Mouse (Mus musculus) heart, adult 11 months (tissue): ENCODE results near the gene Mrpl12.

ENCODE experiments used
- DNase-seq: peaks from one replicate; pipeline ENCODE4 v3.0.0; 2022

Gene Mrpl12

GRCm38 (mm10) chr11:120483448-120483934 lies 922 bp upstream of the Mrpl12 start:
- DNase-seq: peak; percentile 93

- DNase-seq: no peak
These were observed 838 bp downstream of the Mrpl12 start for GRCm38 (mm10) chr11:120485251-120485650.

- no peak for DNase-seq
These were observed 4.1 kb downstream of the Mrpl12 start for GRCm38 (mm10) chr11:120488516-120488915.

GRCm38 (mm10) chr11:120489054-120489761 lies 4.8 kb downstream of the Mrpl12 start:
- DNase-seq: peak; percentile 98

- peak; percentile 93 for DNase-seq
These were observed 6.1 kb downstream of the Mrpl12 start for GRCm38 (mm10) chr11:120490291-120491046.

- peak; percentile 99 for DNase-seq
These were observed 7.1 kb downstream of the Mrpl12 start, which contains the start of gene Slc25a10 for GRCm38 (mm10) chr11:120491317-120492023. Slc25a10 (plus strand) TSS chr11:120491840.

- DNase-seq: peak; percentile 97
These were observed 7.8 kb downstream of the Mrpl12 start for GRCm38 (mm10) chr11:120492024-120492877.

- DNase-seq: peak; percentile 90
These were observed 8.4 kb downstream of the Mrpl12 start for GRCm38 (mm10) chr11:120492878-120493203.

- DNase-seq: peak; percentile 88
These were observed 8.9 kb downstream of the Mrpl12 start for GRCm38 (mm10) chr11:120493351-120493750.

- DNase-seq: no peak
These were observed 9.5 kb downstream of the Mrpl12 start for GRCm38 (mm10) chr11:120493911-120494310.

GRCm38 (mm10) chr11:120497436-120497835 lies 13.0 kb downstream of the Mrpl12 start:
- DNase-seq: no peak

GRCm38 (mm10) chr11:120498226-120498625 lies 13.8 kb downstream of the Mrpl12 start:
- no peak for DNase-seq

GRCm38 (mm10) chr11:120498891-120499290 lies 14.5 kb downstream of the Mrpl12 start:
- no peak for DNase-seq

- no peak for DNase-seq
These were observed 15.5 kb downstream of the Mrpl12 start for GRCm38 (mm10) chr11:120499894-120500293.

- DNase-seq: no peak
These were observed 15.9 kb downstream of the Mrpl12 start for GRCm38 (mm10) chr11:120500357-120500756.

GRCm38 (mm10) chr11:120501018-120501417 lies 16.6 kb downstream of the Mrpl12 start:
- no peak for DNase-seq

- no peak for DNase-seq
These were observed 17.3 kb downstream of the Mrpl12 start for GRCm38 (mm10) chr11:120501701-120502100.

GRCm38 (mm10) chr11:120505661-120506060 lies 21.2 kb downstream of the Mrpl12 start:
- DNase-seq: no peak

- DNase-seq: no peak
These were observed 22.5 kb downstream of the Mrpl12 start for GRCm38 (mm10) chr11:120506899-120507298.

- DNase-seq: no peak
These were observed 23.3 kb downstream of the Mrpl12 start for GRCm38 (mm10) chr11:120507611-120508289.

- DNase-seq: no peak
These were observed 24.0 kb downstream of the Mrpl12 start for GRCm38 (mm10) chr11:120508290-120508870.
